Mouse (Mus musculus) testis, adult 2 months (tissue): ENCODE data around the gene Gm7168.

Experiments used
- CTCF ChIP-seq: fragments of 200-500 bp; IDR thresholded peaks from 2 replicates; pipeline ENCODE4 v1.5.1; 2012; ENCODE audit warnings: low read depth, mild to moderate bottlenecking, inconsistent platforms, low read length, moderate library complexity; ENCODE audit not compliant: control insufficient read depth, insufficient read depth, insufficient replicate concordance
- POLR2A ChIP-seq: fragments of 200-500 bp; IDR thresholded peaks from 2 replicates; pipeline ENCODE4 v1.6.1; 2012; ENCODE audit warnings: low read depth, mild to moderate bottlenecking, inconsistent platforms, low read length, moderate library complexity; ENCODE audit not compliant: control insufficient read depth

DNA sequence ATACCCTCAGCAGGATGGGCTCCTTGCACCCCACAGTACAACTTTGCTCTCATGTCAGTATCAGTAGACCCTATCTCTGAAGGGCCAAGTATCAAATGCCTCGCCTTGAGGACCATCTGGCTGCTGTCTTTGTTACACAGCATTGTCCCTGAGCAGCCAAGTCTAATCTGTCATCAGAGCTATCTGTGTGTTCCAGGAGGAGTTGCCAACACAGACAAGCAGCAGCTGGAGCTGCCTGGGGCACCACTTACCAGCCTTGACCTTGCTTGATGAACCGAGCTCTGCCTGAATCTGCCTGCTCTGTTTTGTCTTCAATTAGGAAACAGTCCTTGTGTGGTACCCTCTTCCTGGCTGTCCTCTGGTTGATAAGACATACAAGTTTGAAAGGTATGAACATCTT lies 24.8 kb upstream of the Gm7168 start:
- TF ChIP-seq CTCF (no peak), POLR2A (no peak)
